Mouse (Mus musculus): ENCODE measurements around the gene C2cd2l.
"Not testable (repeated sequence)": the region's sequence is repeated elsewhere in the genome, so short reads cannot be mapped to it uniquely, and the experiment has no call there.

GRCm38 (mm10) chr9:44300001-44300400 is 20.1 kb downstream of the C2cd2l start:
- not testable (repeated sequence) for TF ChIP-seq POLR2A (IDR thresholded peaks at IDR 0.05; ENCODE audit: control insufficient read depth, low read depth, low read length); CTCF (IDR thresholded peaks at IDR 0.05; ENCODE audit: control insufficient read depth, insufficient read depth, insufficient replicate concordance, low read depth, low read length)
